Mouse (Mus musculus) forelimb bud, embryonic 11.5 days (tissue): ENCODE measurements at regions not wholly inside any gene's neighbourhood (a gene's known extent, or its start where the extent isn't known, plus 50 kb on each side); places are given as distances from the start of the nearest gene placed in this dataset.

Source experiments
- DNase-seq: peaks from one replicate; pipeline ENCODE4 v3.0.0-alpha.2; 2012; ENCODE audit warnings: low read depth, low spot score

DNA sequence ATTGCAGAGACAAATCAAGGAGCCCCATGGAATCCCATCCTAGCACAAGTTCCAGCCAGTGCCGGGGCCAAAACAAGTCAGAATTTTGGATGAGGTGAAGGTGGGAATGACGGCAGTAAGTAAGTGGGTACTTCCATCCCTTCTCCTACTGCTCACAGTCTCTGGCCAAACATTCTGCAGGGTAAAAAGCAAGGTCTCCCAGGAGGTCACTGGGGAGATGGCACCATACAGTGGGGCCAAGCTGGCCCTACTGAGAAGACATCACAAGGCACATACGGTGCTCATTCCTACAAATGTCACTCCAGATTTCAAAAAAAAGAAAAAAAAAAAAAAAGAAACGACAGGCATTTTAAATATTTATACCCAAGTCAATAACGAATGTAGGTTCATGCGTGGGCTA, 129.6 kb downstream of the Ddx11 start:
- no peak for DNase-seq

DNA sequence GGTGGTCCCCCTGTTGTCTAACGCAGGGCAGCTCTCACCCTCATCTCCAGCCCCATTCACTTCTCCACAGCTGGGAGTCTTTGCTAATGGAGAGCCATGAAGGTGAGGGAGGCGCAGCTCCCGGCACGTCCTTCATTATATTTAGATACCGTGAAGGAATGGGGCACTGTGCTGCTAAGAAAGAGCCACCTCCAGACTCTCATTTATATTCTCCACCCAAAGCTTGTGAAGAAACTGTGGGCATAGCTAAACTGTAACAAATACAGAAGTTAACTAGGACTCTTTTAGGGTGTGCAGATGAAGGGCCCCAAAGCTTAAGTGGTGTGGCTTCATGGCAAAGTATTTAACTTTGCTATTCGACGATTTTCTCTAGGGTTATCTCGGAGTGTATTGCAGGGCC, 136.4 kb downstream of the Ddx11 start:
- DNase-seq: no peak

GRCm38 (mm10) chr17:66262681-66263240, 139.4 kb downstream of the Ddx11 start:
- no peak for DNase-seq

GRCm38 (mm10) chr17:66263405-66263804, 140.1 kb downstream of the Ddx11 start:
- no peak for DNase-seq

DNA sequence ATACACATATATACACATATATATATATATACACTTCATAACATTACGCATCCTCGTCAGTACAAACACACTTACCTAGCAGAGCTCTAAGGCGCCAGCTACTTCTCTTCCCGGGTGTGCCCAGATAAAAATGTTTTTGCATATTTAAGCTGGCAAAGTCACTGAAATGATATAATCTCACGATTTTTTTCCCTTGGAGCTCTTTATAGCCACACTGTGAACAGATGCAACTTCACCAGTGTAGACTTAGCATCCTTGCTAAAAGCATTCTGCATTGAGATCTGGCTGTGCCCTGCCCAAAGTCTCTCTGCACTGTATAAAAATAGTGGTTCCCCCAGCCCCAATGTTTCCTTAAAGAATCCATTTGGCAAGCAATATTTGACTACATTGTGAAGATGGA, 143.5 kb downstream of the Ddx11 start:
- no peak for DNase-seq

- no peak for DNase-seq
Observed at GRCm38 (mm10) chr17:66267831-66268230, 144.5 kb downstream of the Ddx11 start.

- no peak for DNase-seq
Observed at GRCm38 (mm10) chr17:66269567-66269966, 146.2 kb downstream of the Ddx11 start.

GRCm38 (mm10) chr17:66271906-66272305, 148.6 kb downstream of the Ddx11 start:
- DNase-seq: no peak

GRCm38 (mm10) chr17:66276778-66277177, 153.5 kb downstream of the Ddx11 start:
- DNase-seq: no peak

- DNase-seq: no peak
Observed at GRCm38 (mm10) chr17:66278037-66278436, 154.7 kb downstream of the Ddx11 start.

GRCm38 (mm10) chr17:66285295-66285694, 162.0 kb downstream of the Ddx11 start:
- no peak for DNase-seq
